Mouse (Mus musculus) hindbrain, embryonic 15.5 days (tissue): ENCODE measurements around the gene Prodh2. TPM values are rescaled to one million over a fixed set of nuclear protein-coding genes. Genes with fewer than 3 reads are reported as not detected.

ENCODE experiments used
- ATAC-seq: fragments of 200-750 bp; cut with Nextera tagmentation; 2 replicates; pipeline ENCODE4 v1.8.0; 2017; ENCODE audit warnings: low read depth, moderate number of reproducible peaks, moderate TSS enrichment; ENCODE audit not compliant: low FRiP score
- H3K27ac ChIP-seq: fragments of 300-500 bp; sonication (generic); replicated peaks from 2 replicates; pipeline ENCODE4 v1.5.1; 2015; ENCODE audit warnings: mild to moderate bottlenecking, inconsistent platforms
- H3K27me3 ChIP-seq: fragments of 300-500 bp; sonication (generic); 2 replicates; pipeline ENCODE4 v1.6.1; 2015; ENCODE audit warnings: control low read depth, inconsistent platforms
- H3K36me3 ChIP-seq: fragments of 300-500 bp; sonication (generic); 2 replicates; pipeline ENCODE4 v1.6.1; 2015; ENCODE audit warnings: control low read depth, inconsistent platforms
- H3K4me1 ChIP-seq: fragments of 300-500 bp; sonication (generic); replicated peaks from 2 replicates; pipeline ENCODE4 v1.6.1; 2015; ENCODE audit warnings: control low read depth, inconsistent platforms
- H3K4me2 ChIP-seq: fragments of 300-500 bp; sonication (generic); 2 replicates; pipeline ENCODE4 v1.6.1; 2015; ENCODE audit warnings: moderate library complexity, mild to moderate bottlenecking, inconsistent platforms
- H3K4me3 ChIP-seq: fragments of 300-500 bp; sonication (generic); 2 replicates; pipeline ENCODE4 v1.5.1; 2015; ENCODE audit warnings: mild to moderate bottlenecking, inconsistent platforms
- H3K9ac ChIP-seq: fragments of 300-500 bp; sonication (generic); 2 replicates; pipeline ENCODE4 v1.6.1; 2015; ENCODE audit warnings: inconsistent platforms
- H3K9me3 ChIP-seq: fragments of 300-500 bp; sonication (generic); 2 replicates; pipeline ENCODE4 v1.6.1; 2016; ENCODE audit warnings: control low read depth, inconsistent platforms
- WGBS: fragments of 180-500 bp; shearing (Covaris S2); methylation state at CpG from one replicate; pipeline ENCODE4 v1.1.7; 2015; 5-methylcytosine and 5-hydroxymethylcytosine counted together
- polyA plus RNA-seq: library from polyadenylated mRNA; unstranded; fragments of >200 nt; fragmentation: Nextera tagmentation; extraction: Ambion mirVana; gene quantifications from 2 replicates; pipeline ENCODE4 v1.2.1, GENCODE M21; 2015

Prodh2 gene
- polyA plus RNA-seq, 1 experiment from 2014 or later = 0.36 TPM

GRCm38 (mm10) chr7:30553021-30553589 lies 59.7 kb downstream of the Prodh2 start:
- Histone ChIP-seq H3K36me3 (peaks cover 31% of the 10 kb centered on the region), H3K4me3 (peak overlapping the region; percentile 78), H3K4me1 (peaks cover 21% of the 10 kb centered on the region), H3K27ac (peak overlapping the region; percentile 97), H3K4me2 (peak overlapping the region; percentile 88), H3K9ac (peak overlapping the region; percentile 52), H3K27me3 (no peaks in the 10 kb centered on the region), H3K9me3 (no peaks in the 10 kb centered on the region)
- WGBS = 5% methylated on average over 23 of the region's 23 CpGs
- no peak for ATAC-seq

- 83% methylated on average over 22 of the region's 22 CpGs for WGBS
- Histone ChIP-seq H3K27me3 (no peaks in the 10 kb centered on the region), H3K4me2 (peak overlapping the region; percentile 88), H3K27ac (no peak overlapping the region), H3K9me3 (no peaks in the 10 kb centered on the region), H3K36me3 (peaks cover 27% of the 10 kb centered on the region), H3K9ac (peak overlapping the region; percentile 52; the same call in 1 of the 2 replicates), H3K4me3 (no peak overlapping the region), H3K4me1 (peaks cover 30% of the 10 kb centered on the region)
- ATAC-seq = no peak
These were observed 60.6 kb downstream of the Prodh2 start for GRCm38 (mm10) chr7:30553810-30554584.

- ATAC-seq = no peak
- Histone ChIP-seq H3K27me3 (no peaks in the 10 kb centered on the region), H3K4me3 (no peak overlapping the region), H3K9me3 (no peaks in the 10 kb centered on the region), H3K36me3 (peaks cover 27% of the 10 kb centered on the region), H3K4me1 (peaks cover 42% of the 10 kb centered on the region), H3K9ac (no peak overlapping the region), H3K27ac (no peak overlapping the region), H3K4me2 (no peak overlapping the region)
- WGBS = 92% methylated on average over 18 of the region's 18 CpGs
These were observed 63.6 kb downstream of the Prodh2 start for GRCm38 (mm10) chr7:30556894-30557536.

GRCm38 (mm10) chr7:30557901-30558514 lies 64.6 kb downstream of the Prodh2 start:
- Histone ChIP-seq H3K4me2 (peak overlapping the region; percentile 98), H3K4me3 (0 out of 2 replicates have a peak overlapping the region, but pooled peaks have one; percentile 67), H3K9ac (no peak overlapping the region)

GRCm38 (mm10) chr7:30558656-30559442 lies 65.4 kb downstream of the Prodh2 start:
- peak overlapping the region; percentile 67 for H3K4me3 ChIP-seq
- no peaks in the 10 kb centered on the region for H3K27me3 ChIP-seq
- 0 out of 2 replicates have a peak, but pooled peaks have one; percentile 1 for ATAC-seq
- 19% methylated on average over 12 of the region's 12 CpGs for whole genome bisulfite sequencing
- peaks cover 36% of the 10 kb centered on the region for H3K4me1 ChIP-seq
- peaks cover 27% of the 10 kb centered on the region for H3K36me3 ChIP-seq
- no peaks in the 10 kb centered on the region for H3K9me3 ChIP-seq
- H3K9ac ChIP-seq = peak overlapping the region; percentile 76
- H3K4me2 ChIP-seq = peak overlapping the region; percentile 98
- peak overlapping the region; percentile 71 for H3K27ac ChIP-seq

More at GRCm38 (mm10) chr7:30557901-30558514, 64.6 kb downstream of the Prodh2 start:
- Histone ChIP-seq H3K36me3 (peaks cover 27% of the 10 kb centered on the region), H3K4me1 (peaks cover 41% of the 10 kb centered on the region), H3K27me3 (no peaks in the 10 kb centered on the region), H3K27ac (no peak overlapping the region), H3K9me3 (no peaks in the 10 kb centered on the region)
- no peak for ATAC-seq
- 90% methylated on average over 13 of the region's 13 CpGs for WGBS

GRCm38 (mm10) chr7:30559443-30559954 lies 66.1 kb downstream of the Prodh2 start, which contains the start of gene Lin37:
Gene Lin37, minus strand, starts transcription at chr7:30559838.
- peaks cover 27% of the 10 kb centered on the region for H3K36me3 ChIP-seq
- peaks cover 42% of the 10 kb centered on the region for H3K4me1 ChIP-seq
- peak within 1 kb of the TSS; percentile 71 for H3K27ac ChIP-seq
- H3K9me3 ChIP-seq = no peaks in the 10 kb centered on the region
- peak within 1 kb of the TSS; percentile 98 for H3K4me2 ChIP-seq
- peak within 1 kb of the TSS; percentile 76 for H3K9ac ChIP-seq
- H3K27me3 ChIP-seq = no peaks in the 10 kb centered on the region
- peak; percentile 90 for ATAC-seq
- peak within 1 kb of the TSS; percentile 67 for H3K4me3 ChIP-seq
- 0% methylated on average over 20 of the region's 20 CpGs for WGBS

GRCm38 (mm10) chr7:30560296-30560695 lies 66.9 kb downstream of the Prodh2 start:
- Histone ChIP-seq H3K36me3 (peaks cover 26% of the 10 kb centered on the region), H3K9me3 (no peaks in the 10 kb centered on the region), H3K27ac (0 out of 2 replicates have a peak overlapping the region, but pooled peaks have one; percentile 58), H3K4me3 (no peak overlapping the region), H3K27me3 (no peaks in the 10 kb centered on the region), H3K4me1 (peaks cover 42% of the 10 kb centered on the region), H3K4me2 (no peak overlapping the region), H3K9ac (no peak overlapping the region)
- no peak for ATAC-seq
- 70% methylated on average over 2 of the region's 2 CpGs for WGBS

GRCm38 (mm10) chr7:30562526-30563116 lies 69.2 kb downstream of the Prodh2 start:
- Histone ChIP-seq H3K4me1 (peaks cover 40% of the 10 kb centered on the region), H3K9me3 (no peaks in the 10 kb centered on the region), H3K4me2 (peak overlapping the region; percentile 87), H3K27ac (peak overlapping the region; percentile 93), H3K9ac (peak overlapping the region; percentile 58), H3K27me3 (no peaks in the 10 kb centered on the region), H3K36me3 (peaks cover 15% of the 10 kb centered on the region), H3K4me3 (peak overlapping the region; percentile 81)
- WGBS = 2% methylated on average over 27 of the region's 27 CpGs
- no peak for ATAC-seq
